Mouse (Mus musculus) hindbrain, embryonic 16.5 days (tissue): Measurements from ENCODE around the gene Clhc1. TPM values are rescaled to one million over a fixed set of nuclear protein-coding genes. Genes with fewer than 3 reads are reported as not detected.

Experiments
- ATAC-seq: fragments of 200-750 bp; cut with Nextera tagmentation; 2 replicates; pipeline ENCODE4 v1.8.0; 2017; ENCODE audit warnings: moderate TSS enrichment, moderate library complexity
- H3K27ac ChIP-seq: fragments of 300-500 bp; sonication (generic); 2 replicates; pipeline ENCODE4 v1.5.1; 2014; ENCODE audit warnings: low read depth, mild to moderate bottlenecking, control low read depth, low read length, moderate library complexity
- H3K27me3 ChIP-seq: fragments of 300-500 bp; sonication (generic); replicated peaks from 2 replicates; pipeline ENCODE4 v1.6.1; 2014; ENCODE audit warnings: low read length; ENCODE audit not compliant: control insufficient read depth, insufficient read depth
- H3K36me3 ChIP-seq: fragments of 300-500 bp; sonication (generic); 2 replicates; pipeline ENCODE4 v1.6.1; 2014; ENCODE audit warnings: mild to moderate bottlenecking, low read length, moderate library complexity, mixed read lengths; ENCODE audit not compliant: control insufficient read depth, insufficient read depth
- H3K4me1 ChIP-seq: fragments of 300-500 bp; sonication (generic); 2 replicates; pipeline ENCODE4 v1.6.1; 2014; ENCODE audit warnings: low read depth, low read length; ENCODE audit not compliant: control insufficient read depth, insufficient read depth
- H3K4me2 ChIP-seq: fragments of 300-500 bp; sonication (generic); 2 replicates; pipeline ENCODE4 v1.6.1; 2014; ENCODE audit warnings: mild to moderate bottlenecking, low read length, control low read depth, moderate library complexity
- H3K4me3 ChIP-seq: fragments of 300-500 bp; sonication (generic); 2 replicates; pipeline ENCODE4 v1.5.1; 2014; ENCODE audit warnings: mild to moderate bottlenecking, low read length, control low read depth, moderate library complexity
- H3K9ac ChIP-seq: fragments of 300-500 bp; sonication (generic); 2 replicates; pipeline ENCODE4 v1.6.1; 2014; ENCODE audit warnings: low read depth, mild to moderate bottlenecking, control low read depth, low read length, moderate library complexity
- H3K9me3 ChIP-seq: fragments of 300-500 bp; sonication (generic); 2 replicates; pipeline ENCODE4 v1.6.1; 2014; ENCODE audit warnings: mild to moderate bottlenecking, low read length, moderate library complexity; ENCODE audit not compliant: control insufficient read depth
- WGBS: fragments of 180-500 bp; shearing (Covaris S2); extraction: QIAGEN DNeasy Blood & Tissue Kit; methylation state at CpG from one replicate; pipeline ENCODE4 v1.1.7; 2014; 5-methylcytosine and 5-hydroxymethylcytosine counted together
- polyA plus RNA-seq: library from polyadenylated mRNA; unstranded; fragments of >200 nt; fragmentation: Nextera tagmentation; extraction: Ambion mirVana; gene quantifications from 2 replicates; pipeline ENCODE4 v1.2.1, GENCODE M21; 2015

The Clhc1 gene
- polyA plus RNA-seq, 1 experiment from 2014 or later: 0.08 TPM

DNA sequence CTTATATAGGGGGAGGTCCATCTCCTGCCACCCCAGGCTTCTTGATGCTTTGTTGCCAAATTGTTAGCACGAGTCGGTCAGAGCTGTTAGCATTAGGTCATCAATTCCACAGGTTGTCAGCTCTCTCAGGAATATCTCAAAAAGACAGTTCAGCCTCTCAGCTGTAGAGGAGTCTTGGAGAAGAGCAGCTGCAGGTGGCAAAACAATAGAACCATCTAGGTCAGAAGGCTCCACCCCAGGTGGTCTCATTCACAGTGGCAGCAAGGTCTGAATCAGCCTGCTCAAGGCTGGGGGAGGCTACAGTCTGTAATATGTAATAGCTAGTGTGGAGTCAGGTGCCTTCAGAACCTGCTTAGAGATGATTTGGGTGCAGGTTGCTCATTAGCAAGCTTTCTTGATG, 55.8 kb downstream of the Clhc1 start:
- 19% methylated on average over 2 of the region's 2 CpGs for WGBS
- H3K27me3 ChIP-seq: no peaks in the 10 kb centered on the region
- no peak for ATAC-seq
- no peak overlapping the region for H3K4me2 ChIP-seq
- no peaks in the 10 kb centered on the region for H3K9me3 ChIP-seq
- no peak overlapping the region for H3K4me3 ChIP-seq
- H3K9ac ChIP-seq: no peak overlapping the region
- no peaks in the 10 kb centered on the region for H3K36me3 ChIP-seq
- H3K4me1 ChIP-seq: no peaks in the 10 kb centered on the region
- H3K27ac ChIP-seq: no peak overlapping the region

DNA sequence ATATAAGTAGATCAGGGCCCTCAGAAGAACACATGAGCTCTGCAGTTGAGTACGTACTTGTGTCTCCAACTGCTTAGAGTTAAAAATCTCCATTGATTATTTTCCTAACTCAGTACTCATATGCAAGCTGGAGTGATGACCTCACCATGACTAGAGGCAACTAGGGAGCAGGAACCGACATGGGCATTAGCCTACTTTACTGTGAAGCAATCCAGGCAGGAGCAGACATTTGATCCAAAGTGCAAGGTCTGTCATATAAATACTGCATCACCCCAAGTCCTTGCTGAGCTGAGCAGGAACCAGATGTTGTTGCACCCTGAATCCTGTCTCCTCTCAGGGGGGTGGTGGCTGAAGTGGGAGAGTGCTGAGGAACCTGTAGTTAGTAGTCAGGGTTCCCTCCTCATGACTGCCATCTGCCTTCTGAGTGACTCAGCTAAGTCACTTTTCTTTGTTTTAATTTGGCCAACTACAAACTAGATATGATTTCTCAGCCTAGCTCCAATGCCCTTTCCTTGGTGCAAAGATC, 59.8 kb downstream of the Clhc1 start:
- no peaks in the 10 kb centered on the region for H3K4me1 ChIP-seq
- no peaks in the 10 kb centered on the region for H3K36me3 ChIP-seq
- no peak overlapping the region for H3K27ac ChIP-seq
- H3K4me3 ChIP-seq: no peak overlapping the region
- WGBS: 85% methylated on average over 2 of the region's 2 CpGs
- no peak overlapping the region for H3K4me2 ChIP-seq
- H3K27me3 ChIP-seq: no peaks in the 10 kb centered on the region
- no peak for ATAC-seq
- no peak overlapping the region for H3K9ac ChIP-seq
- H3K9me3 ChIP-seq: no peaks in the 10 kb centered on the region

GRCm38 (mm10) chr11:29609756-29610468, 62.2 kb downstream of the Clhc1 start:
- 79% methylated on average over 5 of the region's 5 CpGs for WGBS
- Histone ChIP-seq H3K36me3 (no peaks in the 10 kb centered on the region), H3K4me2 (no peak overlapping the region), H3K9me3 (no peaks in the 10 kb centered on the region), H3K4me1 (no peaks in the 10 kb centered on the region), H3K27me3 (no peaks in the 10 kb centered on the region), H3K27ac (no peak overlapping the region), H3K4me3 (no peak overlapping the region), H3K9ac (no peak overlapping the region)
- no peak for ATAC-seq

DNA sequence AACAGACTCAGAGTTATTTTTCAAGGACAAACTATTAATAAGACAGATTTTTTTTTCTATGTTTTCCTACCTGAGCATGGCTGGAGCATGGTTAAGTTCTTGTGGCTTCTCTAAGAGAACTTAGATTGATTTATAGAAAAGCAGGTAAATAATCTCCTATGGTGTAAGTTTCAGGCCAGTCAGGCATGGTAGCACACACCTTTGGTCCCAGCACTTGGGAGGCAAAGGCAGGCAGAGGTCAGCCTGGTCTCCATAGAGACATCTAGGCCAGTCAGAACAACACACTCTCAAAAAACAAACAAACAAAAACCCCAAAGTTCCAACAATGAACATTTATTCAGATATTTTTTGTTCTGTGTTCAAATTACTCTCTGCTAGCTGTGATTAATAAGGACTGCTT, 64.3 kb downstream of the Clhc1 start:
- H3K9ac ChIP-seq: no peak overlapping the region
- ATAC-seq: no peak
- H3K36me3 ChIP-seq: no peaks in the 10 kb centered on the region
- no peaks in the 10 kb centered on the region for H3K27me3 ChIP-seq
- no peak overlapping the region for H3K4me3 ChIP-seq
- H3K4me1 ChIP-seq: no peaks in the 10 kb centered on the region
- no peak overlapping the region for H3K4me2 ChIP-seq
- no peak overlapping the region for H3K27ac ChIP-seq
- no peaks in the 10 kb centered on the region for H3K9me3 ChIP-seq

GRCm38 (mm10) chr11:29613185-29613735, 65.5 kb downstream of the Clhc1 start:
- ATAC-seq: no peak
- H3K27me3 ChIP-seq: no peaks in the 10 kb centered on the region
- H3K4me2 ChIP-seq: no peak overlapping the region
- WGBS: 94% methylated on average over 4 of the region's 4 CpGs
- H3K9ac ChIP-seq: no peak overlapping the region
- no peaks in the 10 kb centered on the region for H3K36me3 ChIP-seq
- no peak overlapping the region for H3K27ac ChIP-seq
- no peak overlapping the region for H3K4me3 ChIP-seq
- H3K4me1 ChIP-seq: no peaks in the 10 kb centered on the region
- no peaks in the 10 kb centered on the region for H3K9me3 ChIP-seq

GRCm38 (mm10) chr11:29614217-29614924, 66.6 kb downstream of the Clhc1 start:
- no peak for ATAC-seq
- H3K9ac ChIP-seq: no peak overlapping the region

DNA sequence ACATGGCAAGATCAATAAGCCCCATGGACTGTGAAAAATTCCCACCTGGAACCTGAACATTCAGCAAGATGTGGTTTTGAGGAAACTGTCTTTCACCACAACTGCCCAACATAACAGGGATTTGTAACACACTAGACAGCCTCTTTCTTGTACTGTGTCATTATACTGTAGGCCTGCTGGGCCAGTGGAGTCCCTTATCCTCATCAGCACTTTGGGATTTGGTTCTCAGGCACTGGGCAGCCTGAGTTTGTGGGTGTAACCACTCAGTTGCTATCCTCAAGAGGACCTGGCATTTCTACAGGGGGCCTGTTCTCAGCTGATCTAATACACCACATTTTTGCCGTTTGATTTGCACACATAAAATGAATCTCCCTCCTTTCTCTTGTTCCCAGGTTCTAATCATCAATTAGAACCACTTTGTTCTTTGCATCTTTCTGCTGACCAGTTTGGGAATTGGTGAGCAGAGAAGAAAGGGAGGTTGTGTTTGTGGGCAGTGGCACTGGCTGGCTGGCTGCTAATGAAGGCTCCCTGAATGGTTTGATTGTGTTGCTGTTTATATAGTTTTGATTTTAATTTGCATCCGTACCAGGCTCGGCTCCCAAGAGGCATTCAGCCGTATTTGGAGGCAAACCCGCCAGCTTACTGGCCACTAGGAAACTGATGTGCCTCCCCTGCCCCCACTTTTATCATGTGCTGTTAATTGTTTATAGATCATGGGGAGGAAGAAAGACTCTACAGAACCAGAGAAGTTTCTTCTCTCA, 74.5 kb downstream of the Clhc1 start:
- H3K4me3 ChIP-seq: no peak overlapping the region
- H3K4me2 ChIP-seq: no peak overlapping the region
- no peaks in the 10 kb centered on the region for H3K36me3 ChIP-seq
- no peak overlapping the region for H3K27ac ChIP-seq
- ATAC-seq: no peak
- H3K27me3 ChIP-seq: no peaks in the 10 kb centered on the region
- no peaks in the 10 kb centered on the region for H3K9me3 ChIP-seq
- no peaks in the 10 kb centered on the region for H3K4me1 ChIP-seq
- no peak overlapping the region for H3K9ac ChIP-seq
- WGBS: 57% methylated on average over 5 of the region's 5 CpGs

More at GRCm38 (mm10) chr11:29614217-29614924, 66.6 kb downstream of the Clhc1 start:
- no peaks in the 10 kb centered on the region for H3K27me3 ChIP-seq
- 86% methylated on average over 6 of the region's 6 CpGs for WGBS
- H3K4me3 ChIP-seq: no peak overlapping the region
- H3K4me1 ChIP-seq: no peaks in the 10 kb centered on the region
- H3K9me3 ChIP-seq: no peaks in the 10 kb centered on the region
- H3K4me2 ChIP-seq: no peak overlapping the region
- H3K27ac ChIP-seq: no peak overlapping the region
- H3K36me3 ChIP-seq: no peaks in the 10 kb centered on the region

- no peaks in the 10 kb centered on the region for H3K4me1 ChIP-seq
- no peaks in the 10 kb centered on the region for H3K9me3 ChIP-seq
- no peak overlapping the region for H3K4me2 ChIP-seq
- no peaks in the 10 kb centered on the region for H3K36me3 ChIP-seq
- WGBS: 90% methylated on average over 3 of the region's 3 CpGs
- H3K4me3 ChIP-seq: no peak overlapping the region
- H3K27ac ChIP-seq: no peak overlapping the region
- ATAC-seq: no peak
- no peaks in the 10 kb centered on the region for H3K27me3 ChIP-seq
- H3K9ac ChIP-seq: no peak overlapping the region
Observed at GRCm38 (mm10) chr11:29623327-29623726, 75.6 kb downstream of the Clhc1 start.

GRCm38 (mm10) chr11:29626541-29626940, 78.8 kb downstream of the Clhc1 start:
- Histone ChIP-seq H3K4me1 (no peaks in the 10 kb centered on the region), H3K36me3 (no peaks in the 10 kb centered on the region), H3K4me3 (no peak overlapping the region), H3K9me3 (no peaks in the 10 kb centered on the region), H3K4me2 (no peak overlapping the region), H3K27me3 (no peaks in the 10 kb centered on the region), H3K9ac (no peak overlapping the region), H3K27ac (no peak overlapping the region)
- ATAC-seq: no peak
- WGBS: 81% methylated on average over 5 of the region's 5 CpGs
